Mouse (Mus musculus) cerebellum, adult 2 months (tissue): ENCODE data around the gene Ltbp1.

Experiments used
- CTCF ChIP-seq: fragments of 200-500 bp; IDR thresholded peaks from 2 replicates; pipeline ENCODE4 v1.5.1; 2011; ENCODE audit warnings: low read depth, mild to moderate bottlenecking, control low read depth, low read length, moderate library complexity, borderline replicate concordance; ENCODE audit not compliant: insufficient read depth
- POLR2A ChIP-seq: fragments of 200-500 bp; IDR thresholded peaks from 2 replicates; pipeline ENCODE4 v1.6.1; 2011; ENCODE audit warnings: low read length, control low read depth, borderline replicate concordance; ENCODE audit not compliant: insufficient read depth

DNA sequence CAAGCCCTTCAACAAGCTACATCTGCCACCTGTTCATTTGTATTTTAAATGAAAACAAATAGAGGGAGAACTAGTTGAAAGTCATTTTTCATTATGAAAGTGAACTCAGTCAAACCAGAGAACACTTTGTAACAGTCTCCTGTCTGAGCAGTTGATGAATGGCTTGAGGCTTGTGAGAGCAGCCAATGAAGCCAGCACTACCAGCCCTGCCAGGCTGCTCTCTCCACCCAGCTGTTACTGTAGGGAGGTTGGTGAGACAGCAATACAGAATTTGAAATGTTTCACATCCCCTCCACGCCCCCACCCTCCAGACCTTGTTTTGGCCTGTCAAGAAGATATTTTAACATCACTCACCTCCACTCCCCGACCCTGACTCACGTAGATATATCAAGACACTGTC is 411.5 kb downstream of the Ltbp1 start:
- TF ChIP-seq CTCF, result no peak
- no peak for TF ChIP-seq POLR2A
